Mouse (Mus musculus) gastrocnemius, postnatal 10 days (tissue): ENCODE results near the gene Dnajc13. TPM values are rescaled to one million over a fixed set of nuclear protein-coding genes. Genes with fewer than 3 reads are reported as not detected.

Experiments
- DNase-seq: peaks from one replicate; pipeline ENCODE4 v3.0.0; 2021; ENCODE audit warnings: mixed read lengths
- total RNA-seq, 2 experiments: library from RNA; stranded (reverse); gene quantifications; 2 replicates each; pipeline ENCODE4 v1.2.3; 2021

The Dnajc13 gene
- total RNA-seq, 2 experiments from 2014 or later, result 25.8 to 32.5 TPM

DNA sequence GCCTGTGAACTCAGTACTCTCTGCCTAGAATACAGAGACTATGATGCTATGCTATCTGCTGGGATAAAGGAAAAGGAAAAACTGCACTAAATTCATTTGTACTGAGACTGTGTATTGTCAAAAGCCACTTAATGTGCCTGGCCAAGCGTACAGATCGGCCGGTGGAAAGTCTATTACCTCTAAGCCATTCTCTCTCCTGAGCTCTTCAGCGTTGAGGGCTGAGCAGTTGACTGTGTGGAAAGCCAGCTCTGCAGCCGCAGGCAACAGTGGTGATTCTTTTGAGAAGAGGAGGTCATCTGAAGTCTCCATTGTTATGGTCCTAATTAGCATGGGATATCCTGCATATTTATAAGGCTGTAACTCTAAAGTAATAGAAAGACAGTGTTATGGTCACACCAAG, 80.4 kb downstream of the Dnajc13 start:
- DNase-seq, result no peak

DNA sequence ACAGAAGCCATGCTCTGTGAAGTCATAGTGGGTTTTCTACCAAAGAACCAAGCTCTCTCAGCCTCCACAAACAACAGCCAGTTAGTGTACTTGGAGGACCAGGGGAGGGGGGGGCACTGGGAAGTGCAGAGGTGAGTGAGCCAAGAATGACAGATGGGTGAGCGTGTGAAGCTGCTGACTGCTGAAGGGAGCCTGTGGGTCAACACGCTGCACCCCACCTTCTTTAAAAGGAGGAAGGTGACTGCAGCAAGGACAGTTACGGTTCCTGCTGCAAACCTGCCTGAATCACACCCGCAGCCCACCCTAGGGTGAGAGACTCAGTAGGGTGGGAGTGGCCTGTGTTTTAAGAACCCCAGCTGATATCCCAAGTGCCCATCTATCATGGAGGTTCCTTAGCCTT, 81.1 kb downstream of the Dnajc13 start:
- DNase-seq, result no peak

DNA sequence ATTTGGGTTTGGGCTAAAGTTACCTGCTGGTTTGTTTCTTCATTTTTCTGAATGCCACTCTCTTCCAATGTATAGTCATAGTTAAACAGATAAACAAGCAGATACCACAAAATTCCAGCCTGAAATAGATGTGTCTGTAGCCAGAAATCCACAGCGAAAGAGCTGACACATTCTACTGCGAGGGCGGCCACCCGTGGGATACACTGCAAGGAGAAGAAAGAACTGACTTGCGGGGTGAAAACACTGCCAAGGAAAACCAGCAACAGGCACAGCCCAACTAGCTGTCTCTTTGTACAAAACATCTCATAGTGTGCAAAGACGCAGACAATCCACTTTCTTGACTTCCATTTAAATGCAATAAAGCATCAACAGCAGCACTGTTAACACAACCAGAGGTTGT, 82.7 kb downstream of the Dnajc13 start:
- DNase-seq, result no peak

DNA sequence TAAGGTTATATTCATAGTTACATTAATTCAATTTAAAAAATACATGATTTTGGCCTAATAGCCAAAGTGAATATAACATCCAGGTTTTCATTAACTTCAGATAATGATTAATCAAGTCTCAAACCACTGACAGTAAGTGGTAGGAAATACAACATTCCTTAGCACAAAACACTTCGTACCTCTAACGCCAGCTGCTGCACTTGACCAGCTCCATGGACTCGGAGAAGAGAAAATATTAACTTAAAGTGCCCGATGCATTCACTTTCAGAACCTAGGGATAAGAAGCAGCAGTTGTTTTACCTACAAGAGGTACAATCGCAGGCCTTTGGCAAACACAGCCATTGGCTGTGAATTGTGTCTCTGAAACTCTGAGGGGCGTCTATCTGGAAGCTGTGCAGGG, 90.4 kb downstream of the Dnajc13 start:
- no peak for DNase-seq

DNA sequence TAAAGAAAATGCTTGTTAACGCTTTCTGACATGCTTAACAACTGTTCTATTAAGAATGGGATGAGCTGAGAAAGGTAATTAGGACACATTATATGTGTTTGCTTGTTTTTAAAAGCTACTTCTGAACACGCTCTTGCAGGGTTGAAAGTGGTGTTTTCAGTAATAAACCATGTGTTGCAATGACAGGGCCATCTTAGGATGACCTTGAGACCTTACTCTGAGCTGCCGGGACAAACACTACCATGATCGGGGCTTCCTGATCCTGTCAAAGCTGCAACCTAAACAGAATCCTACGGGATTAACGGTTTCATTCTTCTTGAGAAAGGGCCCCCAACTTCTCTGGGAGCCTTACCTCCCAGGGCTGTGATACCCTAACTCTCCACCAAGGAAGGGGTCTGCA, 91.1 kb downstream of the Dnajc13 start:
- DNase-seq, result no peak

DNA sequence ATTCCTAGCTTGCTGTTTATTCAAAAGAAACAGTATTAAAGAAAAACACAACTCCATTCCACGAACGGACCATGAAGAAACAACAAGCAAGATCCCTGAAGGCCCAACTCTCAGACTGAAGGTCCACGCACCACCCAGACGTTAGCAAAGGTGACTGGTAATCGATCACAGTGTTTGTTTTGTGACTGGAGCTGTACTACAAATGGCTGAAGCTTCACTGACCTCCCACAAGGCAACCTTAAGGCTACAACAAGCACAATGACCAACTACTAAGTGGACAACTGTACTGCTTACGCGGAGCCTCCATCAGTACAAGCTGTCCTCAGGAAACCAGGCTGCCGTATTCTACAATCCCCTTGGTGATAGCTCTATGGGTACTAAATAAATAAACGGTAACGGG, 92.7 kb downstream of the Dnajc13 start:
- no peak for DNase-seq

DNA sequence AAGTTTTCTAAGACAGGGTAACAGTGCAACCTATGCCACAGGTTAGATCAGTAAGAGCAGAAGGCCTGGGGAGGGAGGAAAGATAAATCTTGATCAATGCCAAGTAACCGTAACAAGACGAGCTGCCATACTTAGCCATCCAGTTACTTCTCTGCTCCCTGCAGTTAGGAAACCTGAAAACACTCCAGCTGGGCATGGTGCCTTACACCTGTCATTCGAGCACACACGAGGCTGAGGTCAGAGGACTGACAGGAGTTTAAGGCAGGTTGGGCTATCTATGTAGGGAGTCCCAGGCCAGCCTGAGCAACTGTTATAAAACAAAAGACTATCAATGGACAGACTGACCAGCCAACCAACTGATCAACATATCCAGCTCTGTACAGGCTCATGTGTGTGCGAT, 96.8 kb downstream of the Dnajc13 start:
- DNase-seq, result peak; percentile 20

DNA sequence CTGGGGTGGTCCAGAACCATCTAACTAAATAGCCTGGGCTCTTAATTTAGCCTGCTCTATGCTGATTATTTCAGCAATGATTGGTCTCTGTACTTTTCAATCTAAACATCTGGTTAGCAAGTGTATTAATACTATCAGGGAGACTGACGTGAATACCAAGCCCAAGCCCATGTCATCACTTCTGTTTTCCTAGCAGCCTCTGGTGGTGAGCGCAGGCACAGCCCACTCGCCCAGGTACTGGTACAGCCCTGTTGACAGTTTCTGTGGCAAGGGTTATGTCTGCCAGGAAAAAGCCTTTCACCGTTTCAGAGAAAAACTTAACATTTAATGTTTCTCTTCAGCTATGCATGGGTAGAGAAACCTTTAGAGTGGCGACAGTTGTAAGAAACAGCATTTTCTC, 98.5 kb downstream of the Dnajc13 start:
- DNase-seq, result no peak

DNA sequence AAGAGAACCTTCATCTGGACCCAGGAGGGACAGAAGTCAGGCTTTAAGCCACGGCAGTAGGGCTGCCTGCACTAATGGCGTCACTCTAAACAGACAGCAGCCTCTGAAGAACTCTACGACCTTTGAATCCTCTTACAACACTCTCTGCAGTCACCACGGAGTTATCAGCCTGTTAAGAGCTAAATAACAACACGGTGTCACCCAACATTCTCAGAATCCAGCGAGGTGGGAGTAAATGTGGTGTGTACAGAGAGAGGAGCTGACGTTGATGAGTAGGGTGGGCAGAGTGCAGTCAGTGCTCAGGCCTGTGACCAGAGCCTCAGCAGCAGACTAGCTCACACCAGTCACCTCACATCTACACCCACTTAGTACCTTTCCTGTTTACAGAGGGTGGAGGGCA, 101.6 kb downstream of the Dnajc13 start:
- no peak for DNase-seq

DNA sequence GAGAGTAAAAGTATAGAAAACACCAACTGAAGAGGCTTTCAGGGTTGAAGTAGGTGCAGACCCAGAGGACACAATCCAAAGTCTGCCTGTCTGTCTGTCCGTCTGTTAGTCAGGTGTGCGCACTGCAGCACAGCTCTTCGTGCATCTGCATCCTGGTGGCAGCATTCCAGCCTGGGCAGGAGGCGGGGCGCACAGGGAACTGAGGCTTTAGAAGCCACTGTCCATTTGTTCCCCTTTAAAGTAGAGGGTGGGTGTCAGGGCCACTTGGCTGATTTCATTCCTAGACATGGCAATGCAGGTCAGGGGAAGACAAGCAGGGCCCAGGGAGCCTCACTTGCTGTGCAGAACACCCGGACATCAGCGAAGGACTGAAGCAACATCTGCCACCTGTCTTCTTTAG, 105.4 kb downstream of the Dnajc13 start:
- DNase-seq, result no peak

DNA sequence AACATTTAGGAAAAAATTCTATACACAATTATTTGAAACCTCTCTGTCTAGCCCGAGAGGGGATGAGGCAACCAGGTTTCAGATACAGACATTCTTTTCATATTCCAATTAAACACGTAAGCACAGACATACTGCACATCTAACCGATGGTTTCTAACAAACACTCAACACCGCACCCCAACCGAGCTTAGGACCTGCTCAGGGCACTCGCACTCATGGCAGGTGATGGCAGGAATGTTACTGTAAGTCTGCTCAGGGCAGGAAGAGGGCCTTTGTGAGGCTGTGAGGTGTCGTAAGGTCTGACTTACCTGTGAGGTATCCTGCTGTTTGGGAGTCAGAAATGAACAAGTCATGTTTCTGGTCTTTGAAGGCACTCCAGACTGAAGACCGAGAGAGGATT, 106.2 kb downstream of the Dnajc13 start:
- no peak for DNase-seq

DNA sequence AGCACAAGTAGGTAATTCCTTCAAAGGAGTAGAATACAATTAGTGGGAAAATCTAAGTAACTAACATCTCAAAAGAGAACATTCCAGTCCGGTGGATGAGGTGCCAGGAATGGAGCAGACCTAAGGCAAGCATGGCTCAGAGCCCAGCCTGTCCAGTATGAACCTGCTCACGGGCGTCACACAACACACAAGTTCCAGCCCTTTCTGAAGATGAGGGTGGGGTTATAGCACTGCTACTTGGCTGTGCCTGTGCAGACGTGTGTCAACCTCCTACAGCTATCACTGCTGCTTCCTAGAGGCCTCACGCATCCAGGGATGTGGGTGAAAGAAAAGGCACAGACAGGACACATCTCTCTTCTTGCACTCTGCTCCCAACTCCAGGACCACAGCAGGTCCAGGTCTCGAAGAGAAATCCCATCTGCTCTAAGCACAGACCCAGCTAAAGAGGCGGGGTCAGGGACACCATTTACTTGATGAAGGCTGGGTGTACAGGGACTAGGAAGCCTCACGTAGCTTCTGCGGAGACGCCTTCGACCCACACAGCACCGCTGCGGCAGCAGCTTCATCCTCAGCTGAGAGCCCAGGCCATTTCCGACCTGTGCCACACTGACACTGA, 107.5 kb downstream of the Dnajc13 start:
- DNase-seq, result no peak

DNA sequence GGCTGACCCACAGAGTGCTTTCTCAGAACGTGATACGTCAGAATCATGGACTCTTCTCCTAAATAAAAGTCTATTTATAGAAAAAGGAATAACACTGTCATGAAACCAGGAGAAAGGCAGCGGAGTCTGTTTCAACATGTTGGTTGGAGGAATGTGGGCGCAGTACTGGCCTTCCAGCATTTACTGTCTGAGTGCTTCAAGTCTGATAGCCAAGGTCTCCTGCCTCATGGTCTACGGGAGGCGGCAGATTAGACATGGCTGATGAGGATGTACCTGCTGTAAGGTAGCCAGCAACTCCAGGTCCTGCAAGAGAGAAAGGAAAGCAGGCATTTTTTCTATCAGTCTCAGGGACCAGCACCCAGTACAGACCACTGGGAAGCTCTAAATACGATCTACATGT, 110.6 kb downstream of the Dnajc13 start:
- no peak for DNase-seq

DNA sequence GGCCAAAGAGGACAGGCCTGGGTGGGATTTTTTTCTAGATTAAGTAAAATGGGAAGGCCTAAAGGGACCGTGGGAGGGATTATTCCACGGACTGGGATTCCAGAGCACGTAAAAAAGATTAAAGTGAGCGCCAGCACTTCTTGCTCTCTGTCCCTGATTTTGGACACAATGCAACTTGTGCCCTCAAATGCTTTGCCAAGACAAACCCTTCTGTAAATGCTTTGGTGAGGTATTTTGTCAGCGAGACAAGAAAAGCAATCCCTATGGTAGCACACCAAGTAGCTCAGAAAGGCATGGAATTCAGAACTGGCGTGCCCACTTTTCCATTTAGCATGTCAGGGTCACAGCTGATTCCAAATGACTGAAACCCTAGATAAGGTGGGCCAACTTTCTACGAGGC, 113.8 kb downstream of the Dnajc13 start:
- DNase-seq, result no peak

DNA sequence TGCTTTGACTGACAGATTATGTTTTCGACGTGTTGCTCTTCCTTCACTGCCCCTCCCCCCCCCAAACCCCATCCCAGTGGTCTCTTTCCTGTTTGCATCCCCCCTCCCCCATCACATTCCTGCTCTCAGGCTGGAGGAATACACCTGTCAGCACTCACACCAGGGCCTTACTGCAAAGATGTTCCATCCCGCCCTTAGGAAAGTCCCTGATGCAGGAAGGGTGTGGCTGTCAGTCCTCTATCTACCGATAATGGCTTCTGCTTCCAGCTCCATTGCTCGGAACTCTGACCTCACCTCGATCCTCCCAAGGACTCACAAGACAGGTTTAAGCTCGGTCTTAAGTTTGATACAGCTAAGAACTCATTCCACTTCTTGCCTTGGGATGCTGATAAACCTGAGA, 116.0 kb downstream of the Dnajc13 start:
- no peak for DNase-seq

DNA sequence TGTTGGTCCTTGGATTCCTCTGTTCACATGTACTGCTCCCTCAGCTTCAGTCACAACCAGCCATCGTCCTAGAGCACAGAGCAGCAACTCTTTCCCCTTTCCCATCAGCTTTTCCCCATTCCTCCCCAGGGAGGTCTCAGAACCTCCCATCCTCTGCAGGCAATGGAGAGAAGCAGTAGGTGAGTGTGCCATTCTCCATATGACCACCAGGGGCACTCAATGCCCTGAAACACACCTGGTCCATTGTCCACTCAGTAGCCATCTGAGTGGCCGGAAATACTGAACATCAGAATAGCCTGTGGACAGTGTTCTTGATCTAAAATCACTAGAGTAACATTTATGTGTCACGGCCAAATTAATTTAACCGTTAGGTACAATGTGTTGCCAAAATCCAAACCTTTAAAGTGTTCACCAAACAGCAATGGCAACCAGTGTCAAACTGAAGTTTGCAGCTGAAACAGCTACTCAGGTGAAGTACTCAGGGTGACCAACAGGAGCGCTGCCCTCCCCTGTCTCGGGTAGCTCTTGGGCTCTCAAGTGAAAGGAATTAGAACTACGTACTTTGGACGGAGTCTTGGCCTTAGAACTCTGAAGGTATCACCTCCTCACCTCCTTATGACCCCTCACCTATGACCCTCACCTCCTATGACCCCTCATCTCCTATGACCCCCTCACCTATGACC, 118.3 kb downstream of the Dnajc13 start:
- no peak for DNase-seq

DNA sequence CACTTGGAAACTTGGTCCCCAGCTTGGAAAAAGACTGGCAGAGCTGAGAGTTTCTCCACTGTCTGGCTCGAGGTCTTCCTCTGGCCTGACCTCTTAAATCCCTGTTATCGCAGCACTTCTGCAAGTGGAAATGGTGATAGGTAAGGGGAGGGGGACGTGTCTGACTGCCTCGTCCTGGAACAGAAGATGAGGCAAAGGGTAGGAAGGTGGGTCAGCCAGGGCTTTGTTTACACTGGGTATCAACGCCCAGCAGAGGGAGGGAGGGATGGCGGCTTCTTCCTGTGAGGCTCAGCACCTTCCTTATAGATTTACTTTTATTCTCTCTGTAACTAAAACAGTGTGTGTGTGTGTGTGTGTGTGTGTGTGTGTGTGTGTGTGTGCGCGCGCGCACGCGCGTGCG, 119.9 kb downstream of the Dnajc13 start:
- DNase-seq, result no peak

DNA sequence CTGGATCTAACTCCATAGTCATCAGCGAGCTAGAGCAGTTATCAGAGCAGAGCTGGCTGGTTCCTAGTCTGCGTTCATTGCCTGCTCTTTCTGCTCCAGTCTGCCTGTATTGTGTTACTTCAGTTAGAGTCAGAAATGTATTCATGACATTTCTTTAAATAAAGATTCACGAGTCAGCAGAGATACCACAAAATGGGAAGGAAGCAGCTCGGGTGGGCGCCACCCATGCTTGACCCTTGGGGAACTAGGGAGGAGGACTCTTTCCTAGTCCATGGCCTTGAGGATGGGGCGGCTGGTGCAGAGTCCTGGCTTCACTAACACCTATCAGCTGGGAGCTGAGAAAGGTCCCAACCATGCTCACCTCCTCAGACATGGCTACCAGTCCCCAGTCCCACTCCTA, 122.4 kb downstream of the Dnajc13 start:
- no peak for DNase-seq

DNA sequence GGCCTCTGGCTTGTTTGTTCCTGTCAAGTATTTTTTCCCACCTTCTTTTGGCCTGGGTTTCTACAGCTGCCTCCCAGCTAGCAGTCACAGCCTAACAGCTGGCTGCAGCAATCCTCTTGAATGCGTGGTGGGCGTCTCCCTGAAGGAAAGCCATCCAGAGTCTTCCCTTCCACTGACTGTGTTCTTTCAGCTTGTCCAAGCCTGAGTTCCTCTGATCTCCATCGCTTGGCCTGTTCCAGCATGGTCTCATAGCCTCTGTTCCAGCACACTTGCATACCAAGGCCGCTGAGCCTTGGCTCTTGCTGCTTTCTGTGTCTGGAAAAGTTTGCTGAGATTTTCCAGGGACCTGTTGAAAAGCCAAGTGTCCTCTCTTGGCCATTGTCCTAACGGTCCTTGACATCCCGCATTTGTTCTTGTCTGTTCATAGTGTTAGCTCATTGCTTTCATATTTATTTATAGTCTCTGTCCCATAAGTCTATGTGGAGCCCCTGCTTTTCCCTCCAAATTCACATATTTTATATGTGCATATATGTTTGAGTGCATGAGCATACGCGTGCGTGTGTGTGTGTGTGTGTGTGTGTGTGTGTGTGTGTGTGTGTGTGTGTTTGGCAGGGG, 132.5 kb downstream of the Dnajc13 start:
- no peak for DNase-seq

DNA sequence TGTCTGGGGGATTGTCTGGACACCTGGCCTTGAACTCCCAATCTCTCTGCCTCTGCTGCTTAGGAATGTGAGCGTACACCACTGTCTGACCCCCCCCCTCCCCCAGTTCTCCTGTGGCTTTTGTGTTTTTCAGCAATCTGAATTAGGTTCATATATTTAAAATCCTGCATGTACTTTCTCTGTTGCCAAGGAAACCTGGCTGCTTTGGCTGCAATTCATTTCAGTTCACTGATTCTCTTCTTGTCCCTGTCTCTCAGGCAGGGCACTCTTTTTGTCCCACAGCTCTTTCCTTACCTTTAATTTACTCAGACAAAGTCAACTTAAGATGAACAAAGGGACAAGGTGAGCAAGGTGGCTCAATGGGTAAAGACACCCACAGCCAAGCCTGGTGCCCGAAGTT, 134.6 kb downstream of the Dnajc13 start:
- DNase-seq, result no peak

DNA sequence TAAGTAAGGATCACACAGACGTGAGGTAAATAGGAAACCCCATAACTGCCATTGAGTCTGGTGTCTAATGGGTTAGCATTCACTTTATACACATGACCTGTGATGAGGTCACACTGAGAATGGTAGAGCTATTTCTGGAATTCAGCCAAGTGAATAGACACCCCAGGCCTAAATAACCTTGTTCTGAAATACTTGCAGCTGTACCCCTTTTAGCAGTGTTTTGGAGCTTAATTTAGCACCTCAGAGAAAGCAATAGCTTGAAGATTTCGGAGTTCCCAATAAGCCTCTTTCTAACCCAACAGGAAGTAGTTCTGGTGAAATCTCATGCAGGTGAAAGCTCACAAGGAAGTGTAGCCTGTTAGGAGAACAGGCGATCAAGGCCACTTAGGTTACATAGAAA, 135.9 kb downstream of the Dnajc13 start, which contains the start of gene Ackr4:
Gene Ackr4, minus strand, starts transcription at position 101 of the 400 bp plus-strand sequence.
- no peak for DNase-seq

DNA sequence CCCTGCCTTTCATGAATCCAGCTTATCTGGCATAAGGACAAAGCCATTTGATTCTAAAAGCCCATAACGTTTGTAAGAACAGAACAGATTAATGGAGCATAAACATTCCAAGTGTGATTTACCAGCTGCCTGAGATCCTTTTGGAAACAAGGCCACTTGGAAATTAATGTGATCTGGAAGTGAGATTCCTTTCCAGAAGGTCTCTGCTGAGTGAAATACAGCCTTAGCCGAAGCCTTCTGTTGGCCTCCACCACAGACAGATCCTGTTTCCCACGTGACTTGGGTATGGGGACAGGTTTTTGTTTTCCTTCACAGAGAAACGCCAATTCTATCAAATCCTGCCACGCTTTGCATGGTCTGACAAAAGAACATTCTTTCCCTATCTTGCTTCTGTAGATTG, 139.1 kb downstream of the Dnajc13 start:
- DNase-seq, result no peak

DNA sequence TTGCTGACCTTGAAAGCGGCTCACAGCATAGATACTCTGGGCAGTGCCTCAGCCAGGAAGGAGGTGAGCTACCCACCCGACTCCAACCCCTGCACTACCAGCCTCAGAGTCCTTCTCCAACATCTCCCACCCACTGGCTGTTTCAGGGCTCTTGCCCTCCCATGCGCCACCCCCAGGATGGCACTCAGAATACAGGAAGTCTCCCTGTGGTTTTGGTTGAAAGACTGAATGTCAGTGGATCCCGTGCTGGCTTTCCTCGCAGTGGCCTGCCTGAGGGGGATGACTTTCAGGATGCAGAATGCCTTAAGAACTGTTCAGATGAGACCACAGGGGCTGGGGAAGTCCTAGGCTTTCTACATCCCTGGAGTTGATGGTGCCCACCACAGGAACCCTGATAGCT, 139.6 kb downstream of the Dnajc13 start:
- DNase-seq, result no peak

DNA sequence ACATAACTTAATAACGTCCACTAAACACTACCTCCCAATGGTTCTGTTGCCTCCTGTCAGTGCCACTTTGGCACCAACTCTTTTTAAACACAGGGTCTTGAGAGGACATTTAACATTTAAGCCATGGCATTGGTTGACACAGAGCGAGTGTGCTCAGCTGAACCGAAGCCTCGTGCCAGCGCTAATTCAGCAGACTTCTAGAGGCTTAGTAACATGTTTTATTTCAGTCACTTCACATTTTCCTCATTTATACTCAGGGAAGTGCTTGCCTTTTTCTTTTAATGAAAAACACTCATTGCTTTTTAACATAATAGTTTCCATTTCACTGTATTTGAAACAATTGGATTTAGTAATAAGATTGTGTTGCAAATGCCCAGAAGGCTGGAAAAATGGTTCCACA, 153.6 kb downstream of the Dnajc13 start:
- DNase-seq, result no peak
